Mouse (Mus musculus): ENCODE data around the gene Rgmb. TPM values are rescaled to one million over a fixed set of nuclear protein-coding genes. Genes with fewer than 3 reads are reported as not detected.

Gene Rgmb
- total and polyA plus RNA-seq, 3 experiments = 0.27 TPM; not detected in 2

DNA sequence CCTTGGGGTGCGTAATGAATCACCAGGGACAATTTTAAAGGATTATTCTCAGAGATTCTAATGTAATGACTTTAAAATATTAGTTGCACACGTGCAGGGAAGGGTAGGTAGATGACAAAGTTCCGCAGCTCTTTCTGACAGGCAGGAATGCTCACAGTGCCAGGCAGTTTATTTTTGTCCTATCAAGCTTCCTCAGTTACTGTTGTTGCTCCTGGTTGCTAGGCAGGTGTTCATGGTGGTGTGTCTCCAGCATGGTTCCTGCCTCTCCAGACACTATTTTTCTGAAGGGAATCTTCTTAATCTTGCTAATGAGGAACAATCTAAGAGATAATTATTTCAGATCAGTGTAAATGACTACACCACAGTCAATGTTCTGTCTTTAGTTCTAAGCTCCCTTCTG lies 19.7 kb upstream of the Rgmb start:
- DNase-seq (ENCODE audit: low spot score) = no peak
- H3K9me3 ChIP-seq (replicated peaks) = no peaks in the 10 kb centered on the region
- H3K27me3 ChIP-seq (ENCODE audit: insufficient read depth, low read length) = peaks cover 4% of the 10 kb centered on the region
- no peak for ATAC-seq (ENCODE audit: extremely low read depth, insufficient number of reproducible peaks, low FRiP score, poor library complexity, severe bottlenecking)
- TF ChIP-seq GATA1 (IDR thresholded peaks at IDR 0.05; ENCODE audit: borderline replicate concordance, low read length) (no peak), CTCF (IDR thresholded peaks at IDR 0.05; ENCODE audit: low read depth, low read length) (no peak), GATA2 (IDR thresholded peaks at IDR 0.05; ENCODE audit: borderline replicate concordance, low read depth, low read length) (no peak)
- H3K4me1 ChIP-seq (ENCODE audit: insufficient read depth, low read depth, low read length) = no peaks in the 10 kb centered on the region
- H3K4me3 ChIP-seq (ENCODE audit: low read depth, low read length) = no peak overlapping the region
- no peaks in the 10 kb centered on the region for H3K36me3 ChIP-seq (replicated peaks)

DNA sequence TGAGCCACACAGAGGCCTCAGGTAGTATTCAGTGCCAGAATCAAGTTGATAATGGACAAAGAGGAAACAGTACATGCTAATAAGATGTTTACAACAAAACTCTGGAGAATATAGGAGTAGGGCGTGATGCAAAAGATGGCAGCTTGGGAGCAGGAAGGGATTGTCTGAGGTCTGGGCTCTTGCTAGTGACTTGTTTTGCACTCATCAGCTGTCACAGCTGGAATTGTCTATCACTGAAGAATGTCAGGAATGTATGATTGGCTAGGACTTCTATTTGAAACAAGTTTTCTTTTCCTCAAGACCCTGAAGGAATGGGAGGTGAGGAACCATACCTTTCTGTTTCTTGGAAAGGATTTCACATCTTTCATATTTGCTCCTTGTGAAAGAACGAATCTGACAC lies 10.6 kb upstream of the Rgmb start:
- TF ChIP-seq GATA1 (IDR thresholded peaks at IDR 0.05; ENCODE audit: borderline replicate concordance, low read length) (no peak), CTCF (IDR thresholded peaks at IDR 0.05; ENCODE audit: low read depth, low read length) (no peak), POLR2AphosphoS5 (IDR thresholded peaks at IDR 0.05; ENCODE audit: insufficient replicate concordance, low read depth, low read length) (no peak), GATA2 (IDR thresholded peaks at IDR 0.05; ENCODE audit: borderline replicate concordance, low read depth, low read length) (no peak), TAL1 (conservative IDR thresholded peaks at IDR 0.05; ENCODE audit: low read depth, low read length) (no peak)
- no peak for ATAC-seq (ENCODE audit: extremely low read depth, insufficient number of reproducible peaks, low FRiP score, poor library complexity, severe bottlenecking)
- H3K4me3 ChIP-seq (ENCODE audit: low read depth, low read length) = no peak overlapping the region
- peaks cover 3% of the 10 kb centered on the region; the same call in 1 of the 2 replicates for H3K27me3 ChIP-seq (ENCODE audit: insufficient read depth, low read length)
- no peaks in the 10 kb centered on the region for H3K9me3 ChIP-seq (replicated peaks)
- H3K36me3 ChIP-seq (replicated peaks) = no peaks in the 10 kb centered on the region
- DNase-seq (ENCODE audit: low spot score) = no peak
- no peaks in the 10 kb centered on the region for H3K4me1 ChIP-seq (ENCODE audit: insufficient read depth, low read depth, low read length)

DNA sequence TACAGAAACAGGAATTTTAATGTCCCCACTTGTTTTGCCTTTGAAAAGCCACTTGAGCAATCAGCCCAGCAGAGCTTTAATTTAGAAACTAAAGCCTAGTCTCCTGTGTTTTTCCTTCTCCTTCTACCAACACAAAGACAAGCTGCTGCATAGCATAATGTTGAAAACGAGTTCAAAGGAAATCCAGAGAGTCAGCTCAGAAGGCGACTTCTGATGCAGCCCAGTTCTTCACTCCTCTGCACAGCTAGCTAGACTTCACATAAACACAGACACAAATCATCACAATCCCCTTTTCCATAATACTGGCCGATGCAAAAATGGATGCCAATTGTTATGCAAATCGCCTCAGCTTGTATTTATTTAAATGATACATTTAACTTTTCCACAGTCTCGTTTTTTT lies 1.6 kb upstream of the Rgmb start:
- peaks cover 18% of the 10 kb centered on the region for H3K27me3 ChIP-seq (ENCODE audit: insufficient read depth, low read length)
- no peak overlapping the region for H3K4me3 ChIP-seq (ENCODE audit: low read depth, low read length)
- H3K9me3 ChIP-seq (replicated peaks) = no peaks in the 10 kb centered on the region
- no peaks in the 10 kb centered on the region for H3K4me1 ChIP-seq (ENCODE audit: insufficient read depth, low read depth, low read length)
- ATAC-seq (ENCODE audit: extremely low read depth, insufficient number of reproducible peaks, low FRiP score, poor library complexity, severe bottlenecking) (no peak), DNase-seq (ENCODE audit: low spot score) (no peak)
- H3K36me3 ChIP-seq (replicated peaks) = no peaks in the 10 kb centered on the region
- TF ChIP-seq POLR2AphosphoS5 (IDR thresholded peaks at IDR 0.05; ENCODE audit: insufficient replicate concordance, low read depth, low read length) = no peak
- no peak for TF ChIP-seq CTCF (IDR thresholded peaks at IDR 0.05; ENCODE audit: low read depth, low read length)
- no peak for TF ChIP-seq TAL1 (conservative IDR thresholded peaks at IDR 0.05; ENCODE audit: low read depth, low read length)
- TF ChIP-seq GATA2 (IDR thresholded peaks at IDR 0.05; ENCODE audit: borderline replicate concordance, low read depth, low read length) = no peak
- no peak for TF ChIP-seq GATA1 (IDR thresholded peaks at IDR 0.05; ENCODE audit: borderline replicate concordance, low read length)

DNA sequence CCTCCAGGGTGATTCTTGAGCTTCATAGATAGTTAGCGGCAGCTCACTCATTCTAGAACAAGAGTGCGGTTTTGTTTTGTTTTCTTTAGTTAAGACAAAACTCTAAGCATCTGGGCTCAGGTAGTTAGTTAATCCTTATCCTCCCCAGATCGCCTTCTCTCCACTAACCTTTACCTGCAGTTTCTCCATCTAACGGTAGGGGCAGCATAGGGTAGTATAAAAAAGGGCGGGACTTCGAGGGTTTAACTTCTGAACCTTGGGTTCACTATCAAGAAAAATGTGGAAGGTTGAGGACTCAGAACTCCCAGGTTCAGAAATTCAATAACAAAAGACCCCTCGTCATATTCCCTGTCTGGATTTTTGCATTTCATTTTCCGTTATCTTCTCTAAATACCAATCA lies 971 bp upstream of the Rgmb start:
- ATAC-seq (ENCODE audit: extremely low read depth, insufficient number of reproducible peaks, low FRiP score, poor library complexity, severe bottlenecking) (no peak), DNase-seq (ENCODE audit: low spot score) (peak; percentile 4)
- no peaks in the 10 kb centered on the region for H3K4me1 ChIP-seq (ENCODE audit: insufficient read depth, low read depth, low read length)
- no peaks in the 10 kb centered on the region for H3K36me3 ChIP-seq (replicated peaks)
- H3K9me3 ChIP-seq (replicated peaks) = no peaks in the 10 kb centered on the region
- TF ChIP-seq TAL1 (conservative IDR thresholded peaks at IDR 0.05; ENCODE audit: low read depth, low read length) (no peak), GATA1 (IDR thresholded peaks at IDR 0.05; ENCODE audit: borderline replicate concordance, low read length) (no peak), POLR2AphosphoS5 (IDR thresholded peaks at IDR 0.05; ENCODE audit: insufficient replicate concordance, low read depth, low read length) (no peak), CTCF (IDR thresholded peaks at IDR 0.05; ENCODE audit: low read depth, low read length) (no peak), GATA2 (IDR thresholded peaks at IDR 0.05; ENCODE audit: borderline replicate concordance, low read depth, low read length) (no peak)
- peaks cover 18% of the 10 kb centered on the region for H3K27me3 ChIP-seq (ENCODE audit: insufficient read depth, low read length)
- H3K4me3 ChIP-seq (ENCODE audit: low read depth, low read length) = no peak overlapping the region

DNA sequence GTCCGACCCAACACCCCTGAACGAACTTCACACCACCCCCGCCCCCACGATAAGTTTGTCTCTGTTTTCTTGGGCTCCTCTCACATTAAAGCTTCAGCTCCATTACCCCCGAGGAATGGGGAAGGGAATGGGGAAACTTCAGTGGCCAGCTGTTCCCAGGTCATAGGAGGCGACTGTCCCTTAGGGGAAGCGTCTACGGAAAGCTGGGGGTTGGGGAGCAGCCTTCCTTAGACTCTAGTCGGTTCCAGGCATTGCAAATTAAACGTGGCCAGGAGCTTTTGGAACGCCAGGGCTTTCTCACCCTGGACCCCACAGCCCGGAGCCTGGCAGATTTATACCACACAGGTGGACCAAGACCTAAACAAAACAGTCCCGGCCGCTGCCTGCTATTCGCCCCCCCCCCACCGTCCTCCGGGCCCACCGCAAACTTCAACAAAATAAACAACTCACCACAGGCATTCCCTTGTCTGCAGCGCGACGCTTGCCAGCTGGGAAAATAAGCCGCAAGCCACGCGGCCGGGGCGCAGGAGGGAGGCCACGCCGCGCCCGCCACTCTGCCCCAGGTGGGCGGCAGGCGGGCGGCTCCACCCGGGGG lies 571 bp downstream of the Rgmb start:
- ATAC-seq (ENCODE audit: extremely low read depth, insufficient number of reproducible peaks, low FRiP score, poor library complexity, severe bottlenecking) = no peak
- Histone ChIP-seq H3K4me1 (ENCODE audit: insufficient read depth, low read depth, low read length) (no peaks in the 10 kb centered on the region), H3K27me3 (ENCODE audit: insufficient read depth, low read length) (peaks cover 18% of the 10 kb centered on the region), H3K9me3 (replicated peaks) (peaks cover 12% of the 10 kb centered on the region), H3K4me3 (ENCODE audit: low read depth, low read length) (no peak overlapping the region), H3K36me3 (replicated peaks) (no peaks in the 10 kb centered on the region)
- no peak for TF ChIP-seq GATA2 (IDR thresholded peaks at IDR 0.05; ENCODE audit: borderline replicate concordance, low read depth, low read length)
- no peak for TF ChIP-seq POLR2AphosphoS5 (IDR thresholded peaks at IDR 0.05; ENCODE audit: insufficient replicate concordance, low read depth, low read length)
- no peak for TF ChIP-seq TAL1 (conservative IDR thresholded peaks at IDR 0.05; ENCODE audit: low read depth, low read length)
- TF ChIP-seq GATA1 (IDR thresholded peaks at IDR 0.05; ENCODE audit: borderline replicate concordance, low read length) = no peak
- TF ChIP-seq CTCF (IDR thresholded peaks at IDR 0.05; ENCODE audit: low read depth, low read length) = no peak
- DNase-seq (ENCODE audit: low spot score) = no peak

DNA sequence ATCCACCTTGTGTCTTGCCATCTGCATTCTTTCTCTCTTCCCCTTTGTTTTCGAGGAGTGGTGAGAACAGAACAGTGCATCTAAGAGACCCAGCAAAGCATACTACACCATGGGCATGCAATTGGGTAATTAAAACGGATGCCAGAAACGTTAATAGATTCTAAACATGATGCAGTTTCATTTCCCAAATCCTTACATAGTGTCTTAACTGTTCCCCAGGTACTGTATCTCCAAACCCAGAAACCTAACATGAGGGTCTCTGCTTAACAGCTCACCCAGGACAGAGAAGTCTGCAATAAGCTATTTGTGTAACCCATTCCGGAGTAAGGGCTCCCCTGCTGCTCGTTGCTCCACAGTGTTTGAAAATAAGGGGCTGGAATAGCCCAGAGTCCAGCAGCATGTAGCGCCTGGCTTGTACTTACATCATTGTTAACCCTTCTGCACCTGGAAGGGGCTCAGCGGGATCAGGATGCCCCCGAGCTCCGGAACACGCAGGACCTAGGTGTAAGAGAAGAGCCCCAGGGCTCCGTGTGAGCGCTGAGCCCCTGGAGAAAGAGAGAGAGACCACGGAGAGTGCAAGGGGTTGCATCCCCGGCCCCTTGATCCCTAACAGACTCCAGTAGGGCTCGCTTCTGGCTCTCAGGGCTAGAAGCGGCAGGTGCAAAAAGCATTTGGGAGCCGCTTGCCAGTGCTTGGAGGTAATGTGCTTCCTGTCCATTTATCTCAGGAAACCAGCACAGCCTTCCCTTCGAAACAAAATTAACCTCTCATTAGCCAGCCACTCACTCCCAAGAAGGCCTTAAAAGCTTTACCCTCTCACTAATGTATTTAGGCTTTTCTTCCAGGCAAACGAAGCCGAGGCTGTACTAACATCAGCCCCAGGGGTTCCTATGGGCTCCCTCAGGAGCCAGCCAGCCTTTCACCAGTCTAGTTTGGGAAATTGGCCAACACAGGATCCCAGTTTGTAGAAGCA lies 1.4 kb downstream of the Rgmb start:
- peaks cover 13% of the 10 kb centered on the region for H3K9me3 ChIP-seq (replicated peaks)
- H3K4me1 ChIP-seq (ENCODE audit: insufficient read depth, low read depth, low read length) = no peaks in the 10 kb centered on the region
- H3K4me3 ChIP-seq (ENCODE audit: low read depth, low read length) = no peak overlapping the region
- no peak for ATAC-seq (ENCODE audit: extremely low read depth, insufficient number of reproducible peaks, low FRiP score, poor library complexity, severe bottlenecking)
- no peak for TF ChIP-seq POLR2AphosphoS5 (IDR thresholded peaks at IDR 0.05; ENCODE audit: insufficient replicate concordance, low read depth, low read length)
- no peak for TF ChIP-seq TAL1 (conservative IDR thresholded peaks at IDR 0.05; ENCODE audit: low read depth, low read length)
- no peak for TF ChIP-seq GATA2 (IDR thresholded peaks at IDR 0.05; ENCODE audit: borderline replicate concordance, low read depth, low read length)
- no peak for TF ChIP-seq CTCF (IDR thresholded peaks at IDR 0.05; ENCODE audit: low read depth, low read length)
- no peak for TF ChIP-seq GATA1 (IDR thresholded peaks at IDR 0.05; ENCODE audit: borderline replicate concordance, low read length)
- H3K36me3 ChIP-seq (replicated peaks) = no peaks in the 10 kb centered on the region
- peaks cover 18% of the 10 kb centered on the region for H3K27me3 ChIP-seq (ENCODE audit: insufficient read depth, low read length)
- DNase-seq (ENCODE audit: low spot score) = no peak
